Mouse (Mus musculus) heart, embryonic 12.5 days (tissue): ENCODE results near the gene Gm17469. TPM values are rescaled to one million over a fixed set of nuclear protein-coding genes. Genes with fewer than 3 reads are reported as not detected.
"Not testable (repeated sequence)": the region's sequence is repeated elsewhere in the genome, so short reads cannot be mapped to it uniquely, and the experiment has no call there.

Experiments used
- ATAC-seq: fragments of 200-750 bp; cut with Nextera tagmentation; 2 replicates; pipeline ENCODE4 v1.8.0; 2017; ENCODE audit warnings: moderate TSS enrichment, moderate library complexity; ENCODE audit not compliant: insufficient number of reproducible peaks, low FRiP score
- H3K27ac ChIP-seq: fragments of 300-500 bp; sonication (generic); 2 replicates; pipeline ENCODE4 v1.5.1; 2016; ENCODE audit warnings: mild to moderate bottlenecking, moderate library complexity; ENCODE audit not compliant: poor library complexity, severe bottlenecking
- H3K27me3 ChIP-seq: fragments of 300-500 bp; sonication (generic); replicated peaks from 2 replicates; pipeline ENCODE4 v1.6.1; 2016; ENCODE audit warnings: mild to moderate bottlenecking, moderate library complexity
- H3K36me3 ChIP-seq: fragments of 300-500 bp; sonication (generic); 2 replicates; pipeline ENCODE4 v1.6.1; 2016; ENCODE audit warnings: mild to moderate bottlenecking, moderate library complexity
- H3K4me1 ChIP-seq: fragments of 300-500 bp; sonication (generic); replicated peaks from 2 replicates; pipeline ENCODE4 v1.6.1; 2016; ENCODE audit warnings: mild to moderate bottlenecking
- H3K4me2 ChIP-seq: fragments of 300-500 bp; sonication (generic); 2 replicates; pipeline ENCODE4 v1.6.1; 2016; ENCODE audit warnings: mild to moderate bottlenecking, moderate library complexity
- H3K4me3 ChIP-seq: fragments of 300-500 bp; sonication (generic); 2 replicates; pipeline ENCODE4 v1.5.1; 2016; ENCODE audit warnings: mild to moderate bottlenecking
- H3K9ac ChIP-seq: fragments of 300-500 bp; sonication (generic); 2 replicates; pipeline ENCODE4 v1.6.1; 2016; ENCODE audit warnings: mild to moderate bottlenecking, moderate library complexity
- H3K9me3 ChIP-seq: fragments of 300-500 bp; sonication (generic); replicated peaks from 2 replicates; pipeline ENCODE4 v1.6.1; 2016; ENCODE audit warnings: mild to moderate bottlenecking, moderate library complexity
- WGBS: fragments of 180-500 bp; shearing (Covaris S2); methylation state at CpG from one replicate; pipeline ENCODE4 v1.1.7; 2016; 5-methylcytosine and 5-hydroxymethylcytosine counted together
- polyA plus RNA-seq: library from polyadenylated mRNA; unstranded; fragments of >200 nt; fragmentation: Nextera tagmentation; extraction: Ambion mirVana; gene quantifications from 2 replicates; pipeline ENCODE4 v1.2.1, GENCODE M21; 2016

The Gm17469 gene
- polyA plus RNA-seq = not detected in 2 replicates

GRCm38 (mm10) chrX:124629593-124629992, at the start of gene Gm17469:
Gene Gm17469, plus strand, starts transcription at chrX:124629893.
- not testable (repeated sequence) for H3K9me3 ChIP-seq, H3K36me3 ChIP-seq, H3K4me1 ChIP-seq, H3K9ac ChIP-seq, ATAC-seq, H3K27me3 ChIP-seq, H3K4me2 ChIP-seq, H3K27ac ChIP-seq, H3K4me3 ChIP-seq
- WGBS = no CpG with 5 or more reads among the region's 4 CpGs

Other genes with a start within 250 kb of the Gm17469 start
- not detected in 2 replicates for gene Gm17584, start 129.3 kb upstream of the Gm17469 start, polyA plus RNA-seq